Mouse (Mus musculus): ENCODE measurements around the gene Pramef17.
"Not testable (repeated sequence)": the region's sequence is repeated elsewhere in the genome, so short reads cannot be mapped to it uniquely, and the experiment has no call there.

GRCm38 (mm10) chr4:143985165-143985564 is 9.0 kb downstream of the Pramef17 start:
- TF ChIP-seq CTCF (IDR thresholded peaks at IDR 0.05); EP300 (IDR thresholded peaks at IDR 0.05; ENCODE audit: insufficient read depth, low read depth, low read length): not testable (repeated sequence)
